Mouse (Mus musculus) small intestine, adult 2 months (tissue): Measurements from ENCODE around the gene Xrcc1.
A peak's percentile ranks its signal among the peaks of the same experiment; 100 is the strongest.

Source experiments
- CTCF ChIP-seq: fragments of 200-500 bp; IDR thresholded peaks from 2 replicates; pipeline ENCODE4 v1.5.1; 2012; ENCODE audit warnings: low read depth, mild to moderate bottlenecking, control low read depth, inconsistent platforms, low read length, moderate library complexity, mixed read lengths; ENCODE audit not compliant: insufficient replicate concordance, insufficient read length; ENCODE audit errors: extremely low read depth
- POLR2A ChIP-seq: fragments of 200-500 bp; IDR thresholded peaks from 2 replicates; pipeline ENCODE4 v1.6.1; 2012; ENCODE audit warnings: low read depth, mild to moderate bottlenecking, control low read depth, inconsistent platforms, low read length, moderate library complexity

DNA sequence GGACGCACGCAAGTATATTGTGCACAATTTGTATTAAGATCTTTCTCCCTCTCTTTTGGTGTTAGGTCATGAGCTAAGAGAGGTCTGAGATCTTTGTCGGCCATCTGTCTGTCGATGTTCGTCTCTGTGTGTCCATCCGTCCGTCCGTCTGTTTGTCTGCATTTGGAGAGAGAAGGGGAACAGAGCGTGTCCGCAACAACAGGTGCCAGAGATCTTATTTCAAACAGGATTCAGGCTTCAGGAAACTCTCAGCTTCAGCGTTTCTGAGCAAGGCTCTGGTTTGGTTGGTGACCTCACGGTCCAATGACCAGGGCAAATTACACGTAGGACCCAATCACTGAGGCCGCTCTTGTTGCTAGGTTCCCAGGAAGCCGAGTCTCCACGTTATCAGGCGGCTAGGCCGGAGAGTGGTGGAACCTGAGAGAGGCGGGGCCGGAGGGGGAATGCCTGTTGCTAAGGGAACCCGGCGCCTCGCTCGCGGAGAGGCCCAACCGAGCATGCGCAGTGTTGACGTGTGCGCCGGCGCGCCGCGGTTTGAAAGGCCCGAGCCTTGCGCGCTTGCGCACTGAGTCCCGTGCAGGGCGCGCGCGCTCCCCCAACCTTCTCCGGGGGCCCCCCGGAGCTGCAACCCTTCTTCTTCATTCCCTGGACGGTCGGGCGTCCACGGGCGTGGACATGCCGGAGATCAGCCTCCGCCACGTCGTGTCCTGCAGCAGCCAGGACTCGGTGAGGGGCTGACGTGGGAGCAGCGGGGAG lies 723 bp downstream of the Xrcc1 start:
- TF ChIP-seq CTCF: no peak
- TF ChIP-seq POLR2A: peak; percentile 36; the same call in 1 of the 2 replicates
